Mouse (Mus musculus) intestine, postnatal 0 days (tissue): ENCODE measurements around the gene Rnf213. TPM values are rescaled to one million over a fixed set of nuclear protein-coding genes. Genes with fewer than 3 reads are reported as not detected.

Experiments
- ATAC-seq: fragments of 200-750 bp; cut with Nextera tagmentation; 2 replicates; pipeline ENCODE4 v1.8.0; 2017; ENCODE audit warnings: mild to moderate bottlenecking, moderate TSS enrichment, moderate library complexity
- H3K27ac ChIP-seq: fragments of 300-500 bp; sonication (generic); 2 replicates; pipeline ENCODE4 v1.5.1; 2014; ENCODE audit warnings: mild to moderate bottlenecking, low read depth, low read length, moderate library complexity
- H3K27me3 ChIP-seq: fragments of 300-500 bp; sonication (generic); replicated peaks from 2 replicates; pipeline ENCODE4 v1.6.1; 2014; ENCODE audit warnings: low read length, mixed read lengths; ENCODE audit not compliant: control insufficient read depth, insufficient read depth
- H3K36me3 ChIP-seq: fragments of 300-500 bp; sonication (generic); 2 replicates; pipeline ENCODE4 v1.6.1; 2014; ENCODE audit warnings: mild to moderate bottlenecking, moderate library complexity; ENCODE audit not compliant: control insufficient read depth, insufficient read depth
- H3K4me1 ChIP-seq: fragments of 300-500 bp; sonication (generic); replicated peaks from 2 replicates; pipeline ENCODE4 v1.6.1; 2014; ENCODE audit warnings: antibody characterized with exemption, low read length, mixed read lengths; ENCODE audit not compliant: control insufficient read depth, insufficient read depth
- H3K4me2 ChIP-seq: fragments of 300-500 bp; sonication (generic); replicated peaks from 2 replicates; pipeline ENCODE4 v1.6.1; 2014; ENCODE audit warnings: low read depth, mild to moderate bottlenecking, moderate library complexity
- H3K4me3 ChIP-seq: fragments of 300-500 bp; sonication (generic); 2 replicates; pipeline ENCODE4 v1.5.1; 2014; ENCODE audit warnings: low read depth, low read length
- H3K9ac ChIP-seq: fragments of 300-500 bp; sonication (generic); 2 replicates; pipeline ENCODE4 v1.6.1; 2014; ENCODE audit warnings: mild to moderate bottlenecking, low read depth, low read length
- H3K9me3 ChIP-seq: fragments of 300-500 bp; sonication (generic); 2 replicates; pipeline ENCODE4 v1.6.1; 2016; ENCODE audit warnings: mixed run types; ENCODE audit not compliant: control insufficient read depth
- CTCF ChIP-seq: sonication (generic); IDR thresholded peaks from 2 replicates; pipeline ENCODE4 v1.5.1; 2016; ENCODE audit warnings: low read depth, mild to moderate bottlenecking, control low read depth, antibody characterized with exemption, moderate library complexity
- WGBS: fragments of 180-500 bp; shearing (Covaris S2); extraction: QIAGEN DNeasy Blood & Tissue Kit; methylation state at CpG from one replicate; pipeline ENCODE4 v1.1.7; 2014; 5-methylcytosine and 5-hydroxymethylcytosine counted together
- polyA plus RNA-seq: library from polyadenylated mRNA; unstranded; fragments of >200 nt; fragmentation: Nextera tagmentation; extraction: Ambion mirVana; gene quantifications from 2 replicates; pipeline ENCODE4 v1.2.1, GENCODE M21; 2015

The Rnf213 gene
- 23.1 and 23.2 TPM in 2 replicates for polyA plus RNA-seq

GRCm38 (mm10) chr11:119392800-119393482 is at the start of gene Rnf213:
Gene Rnf213 (plus strand): TSS chr11:119393100.
- Histone ChIP-seq H3K4me1 (peaks cover 4% of the 10 kb centered on the region; the same call in 1 of the 2 replicates), H3K4me2 (peak within 1 kb of the TSS; percentile 83), H3K27me3 (no peaks in the 10 kb centered on the region), H3K9me3 (no peaks in the 10 kb centered on the region), H3K27ac (peak within 1 kb of the TSS; percentile 89), H3K4me3 (peak within 1 kb of the TSS; percentile 62), H3K36me3 (peaks cover 13% of the 10 kb centered on the region), H3K9ac (peak within 1 kb of the TSS; percentile 32)
- peak; percentile 59 for ATAC-seq
- peak; percentile 66 for TF ChIP-seq CTCF
- WGBS: under 1% methylated on average over 19 of the region's 19 CpGs

- H3K4me2 ChIP-seq: no peak overlapping the region
Observed at GRCm38 (mm10) chr11:119344178-119344577, 48.7 kb upstream of the Rnf213 start.

GRCm38 (mm10) chr11:119344865-119345264 is 48.0 kb upstream of the Rnf213 start:
- Histone ChIP-seq H3K4me1 (no peaks in the 10 kb centered on the region), H3K27me3 (no peaks in the 10 kb centered on the region), H3K27ac (no peak overlapping the region), H3K9ac (no peak overlapping the region), H3K4me3 (no peak overlapping the region), H3K9me3 (no peaks in the 10 kb centered on the region), H3K36me3 (peaks cover 29% of the 10 kb centered on the region), H3K4me2 (no peak overlapping the region)
- 64% methylated on average over 6 of the region's 6 CpGs for WGBS
- no peak for TF ChIP-seq CTCF
- no peak for ATAC-seq

More at GRCm38 (mm10) chr11:119344178-119344577, 48.7 kb upstream of the Rnf213 start:
- Histone ChIP-seq H3K4me1 (no peaks in the 10 kb centered on the region), H3K9ac (no peak overlapping the region), H3K27ac (no peak overlapping the region), H3K36me3 (peaks cover 23% of the 10 kb centered on the region), H3K9me3 (no peaks in the 10 kb centered on the region), H3K4me3 (no peak overlapping the region), H3K27me3 (no peaks in the 10 kb centered on the region)
- no peak for TF ChIP-seq CTCF
- no peak for ATAC-seq
- 82% methylated on average over 8 of the region's 8 CpGs for WGBS

DNA sequence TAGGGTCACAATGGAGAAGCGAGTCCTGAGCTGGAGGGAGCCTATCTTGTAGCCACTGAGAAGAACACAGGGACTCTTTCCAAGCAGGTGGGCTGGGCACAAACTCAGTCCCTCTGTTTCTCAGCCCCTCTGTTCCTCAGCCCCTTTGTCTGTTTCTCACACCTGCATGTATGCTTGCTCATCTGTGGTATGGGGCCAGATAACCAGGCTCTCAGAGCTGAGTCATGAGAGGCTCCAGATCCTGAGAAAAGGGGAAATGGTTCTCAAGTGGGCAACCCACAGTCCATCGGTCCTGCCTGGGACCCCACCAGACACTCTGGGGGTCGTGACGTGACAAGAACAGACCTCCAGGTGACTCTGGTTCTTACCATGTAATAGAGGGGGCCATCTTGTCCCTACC is 45.8 kb upstream of the Rnf213 start:
- TF ChIP-seq CTCF: no peak
- Histone ChIP-seq H3K4me1 (no peaks in the 10 kb centered on the region), H3K4me3 (no peak overlapping the region), H3K27ac (no peak overlapping the region), H3K27me3 (no peaks in the 10 kb centered on the region), H3K4me2 (no peak overlapping the region), H3K9me3 (no peaks in the 10 kb centered on the region), H3K9ac (no peak overlapping the region), H3K36me3 (peaks cover 34% of the 10 kb centered on the region)
- ATAC-seq: no peak
- WGBS: 86% methylated on average over 4 of the region's 4 CpGs

DNA sequence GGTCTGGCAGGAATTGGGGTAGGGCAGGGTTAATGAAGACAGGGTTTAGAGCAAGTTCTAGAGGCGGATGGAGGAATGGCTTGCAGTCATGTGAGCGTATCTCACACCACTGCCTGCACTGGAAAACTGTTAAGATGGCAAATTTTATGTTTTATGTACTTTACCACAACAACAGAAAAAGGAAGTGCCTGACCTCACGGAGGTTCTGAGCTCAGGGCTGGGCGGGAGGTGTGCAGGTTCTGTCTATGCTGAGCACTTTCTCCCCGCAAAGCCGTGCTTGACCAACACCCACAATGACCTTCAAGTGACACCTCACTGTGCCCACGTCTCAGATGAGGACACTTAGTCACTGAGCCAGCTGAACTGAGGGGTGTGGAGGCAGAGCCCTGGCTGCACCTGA is 40.8 kb upstream of the Rnf213 start:
- ATAC-seq: no peak
- Histone ChIP-seq H3K4me1 (0 out of 2 replicates have a peak, but pooled peaks cover 4% of the 10 kb centered on the region), H3K4me2 (no peak overlapping the region), H3K36me3 (peaks cover 17% of the 10 kb centered on the region; the same call in 1 of the 2 replicates), H3K9me3 (no peaks in the 10 kb centered on the region), H3K27ac (no peak overlapping the region), H3K9ac (no peak overlapping the region), H3K4me3 (no peak overlapping the region), H3K27me3 (no peaks in the 10 kb centered on the region)
- TF ChIP-seq CTCF: no peak
- 71% methylated on average over 7 of the region's 7 CpGs for WGBS

GRCm38 (mm10) chr11:119353946-119354345 is 39.0 kb upstream of the Rnf213 start:
- Histone ChIP-seq H3K36me3 (peaks cover 25% of the 10 kb centered on the region; the same call in 1 of the 2 replicates), H3K27ac (no peak overlapping the region), H3K9me3 (no peaks in the 10 kb centered on the region), H3K9ac (no peak overlapping the region), H3K4me1 (0 out of 2 replicates have a peak, but pooled peaks cover 4% of the 10 kb centered on the region), H3K27me3 (no peaks in the 10 kb centered on the region), H3K4me3 (no peak overlapping the region), H3K4me2 (no peak overlapping the region)
- WGBS: 83% methylated on average over 4 of the region's 4 CpGs
- no peak for TF ChIP-seq CTCF
- ATAC-seq: no peak
